17 mouse cellular contexts compared by ENCODE assay signal in the genomic region with DNA sequence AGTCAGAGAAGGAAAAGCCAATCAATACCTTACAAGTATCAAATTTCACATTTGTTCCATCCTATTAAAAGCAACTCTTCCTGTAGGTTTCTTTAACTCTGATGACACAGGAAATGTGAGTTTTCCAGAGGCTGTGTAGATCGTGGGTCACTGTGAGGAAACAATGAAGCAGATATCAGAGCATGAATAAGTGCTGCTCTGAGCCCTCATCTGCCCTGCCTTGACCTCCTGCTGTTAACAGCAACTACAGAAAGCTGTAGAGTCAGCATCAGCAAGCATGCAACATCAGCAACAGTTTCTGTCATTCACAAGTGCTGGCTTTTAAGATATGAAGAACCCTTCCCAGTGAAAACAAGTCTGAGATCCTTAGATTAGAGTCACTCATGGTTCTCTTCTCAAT.
"Had no signal": no experiment of that assay in that cellular context is flagged by ENCODE, and none has a peak within 500 bp of the region (broad histone marks: within the 10 kb centered on the region; RNA-seq: fewer than 3 reads in every experiment).

No protein-coding gene starts in this region.

- H3K4me1 ChIP-seq: liver, embryonic 15.5 days; neural tube, embryonic 12.5 days had no signal

- H3K4me2 ChIP-seq: liver, embryonic 15.5 days; lung, embryonic 14.5 days; midbrain, embryonic 11.5 days; midbrain, embryonic 13.5 days; midbrain, embryonic 15.5 days; neural tube, embryonic 12.5 days had no signal

- H3K27ac ChIP-seq: liver, embryonic 15.5 days; midbrain, embryonic 13.5 days; midbrain, embryonic 15.5 days; neural tube, embryonic 12.5 days had no signal

- H3K27me3 ChIP-seq: liver, embryonic 15.5 days; midbrain, embryonic 13.5 days; midbrain, embryonic 15.5 days; neural tube, embryonic 12.5 days had no signal

- H3K4me3 ChIP-seq: liver, embryonic 15.5 days; midbrain, embryonic 13.5 days; midbrain, embryonic 15.5 days; neural tube, embryonic 12.5 days had no signal

- H3K9me3 ChIP-seq: liver, embryonic 15.5 days; midbrain, embryonic 13.5 days; midbrain, embryonic 15.5 days; neural tube, embryonic 12.5 days had no signal

- ATAC-seq: midbrain, embryonic 13.5 days; midbrain, embryonic 15.5 days had no signal

- H3K36me3 ChIP-seq: liver, embryonic 15.5 days; midbrain, embryonic 13.5 days; midbrain, embryonic 15.5 days; neural tube, embryonic 12.5 days had no signal

- DNase-seq: lung, adult 18-20 months; lung, embryonic 14.5 days; lung, postnatal 10 days; lung, postnatal 4 days; retina, postnatal 1 day; right cerebral cortex, adult 18-20 months; right cerebral cortex, postnatal 25 days; right cerebral cortex, postnatal 4 days; spleen, adult 18-20 months; thymus, adult 18-20 months; thymus, postnatal 14 days; thymus, postnatal 36 days had no signal

- H3K9ac ChIP-seq: liver, embryonic 15.5 days; lung, embryonic 14.5 days; midbrain, embryonic 13.5 days; midbrain, embryonic 15.5 days; neural tube, embryonic 12.5 days had no signal
